In the genomic region with DNA sequence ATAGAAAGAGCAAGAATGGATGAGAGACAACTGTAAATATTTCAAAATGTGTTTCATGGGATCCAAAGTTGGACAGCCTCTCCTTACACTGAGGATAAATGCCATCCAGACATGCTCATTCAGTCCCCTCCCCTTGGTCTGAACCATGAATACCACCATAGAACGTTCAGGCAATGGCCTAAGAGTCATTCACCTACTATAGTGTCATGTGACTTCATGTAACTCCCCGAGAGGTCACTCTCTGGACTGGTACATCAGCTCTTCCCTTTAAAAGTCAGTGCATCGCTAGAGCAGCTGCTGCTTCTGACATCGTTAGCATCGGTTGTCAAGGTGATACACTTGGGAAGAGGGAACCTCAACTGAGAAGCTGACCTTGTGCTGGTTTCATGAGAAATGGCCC, we compare ENCODE assay signal across 20 mouse cellular contexts.
DNase-seq lines count a peak whose midpoint lies in the region; ATAC-seq and TF ChIP-seq lines count a peak whose summit lies in the region.
"Had no signal": no experiment of that assay in that cellular context is flagged by ENCODE, and none has a peak within 500 bp of the region (broad histone marks: within the 10 kb centered on the region; RNA-seq: fewer than 3 reads in every experiment).

No protein-coding gene starts in this region.

- peak; percentile 59 for DNase-seq in liver, adult 2 months (ENCODE audit: extremely low read depth, low read depth, low spot score)
- peak; percentile 16 for DNase-seq in retina, postnatal 1 day
- DNase-seq in retina, embryonic 14.5 days (ENCODE audit: low spot score) = no peak
- peak; percentile 22 for DNase-seq in liver, postnatal 0 days
- DNase-seq in gastrocnemius, postnatal 10 days = no peak
- no peak for DNase-seq in left cerebral cortex, postnatal 14 days (ENCODE audit: low spot score in 2 of 2)
- DNase-seq: adrenal gland, postnatal 14 days; cerebellum, adult 18-20 months; cerebellum, adult 9-11 months; gastrocnemius, postnatal 14 days had no signal

- TF ChIP-seq POLR2A in liver, adult 2 months (IDR thresholded peaks at IDR 0.05; ENCODE audit: extremely low read depth, insufficient read depth, low read length) = no peak

- no peaks in the 10 kb centered on the region for H3K79me2 ChIP-seq in liver, adult 2 months (ENCODE audit: control insufficient read depth, insufficient read depth, low read length)

- no peaks in the 10 kb centered on the region for H3K9me3 ChIP-seq in liver, embryonic 12.5 days (replicated peaks)
- no peaks in the 10 kb centered on the region for H3K9me3 ChIP-seq in liver, postnatal 0 days (ENCODE audit: low read length)
- H3K9me3 ChIP-seq in forebrain, embryonic 16.5 days (ENCODE audit: control insufficient read depth, low read length) = no peaks in the 10 kb centered on the region
- H3K9me3 ChIP-seq: embryonic facial prominence, embryonic 10.5 days; forebrain, embryonic 15.5 days; heart, embryonic 12.5 days; hindbrain, embryonic 10.5 days had no signal

- no peak; the same call in 1 of the 2 replicates for TF ChIP-seq EP300 in liver, postnatal 0 days (IDR thresholded peaks at IDR 0.05; ENCODE audit: low read depth)

- no peak for ATAC-seq in liver, embryonic 12.5 days
- ATAC-seq in liver, postnatal 0 days = peak; percentile 65
- no peak for ATAC-seq in forebrain, embryonic 16.5 days
- ATAC-seq: activated CD4-positive, CD25-positive, alpha-beta regulatory T cell, adult 4 months; forebrain, embryonic 15.5 days had no signal

- 26% methylated on average over 5 of the region's 5 CpGs for WGBS in liver, adult 2 months
- 57% methylated on average over 5 of the region's 5 CpGs for WGBS in liver, embryonic 12.5 days (ENCODE audit: insufficient replicate concordance)
- 50% methylated on average over 5 of the region's 5 CpGs for WGBS in liver, postnatal 0 days (ENCODE audit: insufficient replicate concordance)
- WGBS in forebrain, embryonic 16.5 days = 67% methylated on average over 5 of the region's 5 CpGs

- intact Hi-C loops in left cerebral cortex, postnatal 14 days (cut with DNase I) = no loop called here

- no peak overlapping the region for H3K4me2 ChIP-seq in liver, embryonic 12.5 days
- peak overlapping the region; percentile 34; the same call in 1 of the 2 replicates for H3K4me2 ChIP-seq in liver, postnatal 0 days (ENCODE audit: low read depth, low read length)
- no peak overlapping the region for H3K4me2 ChIP-seq in forebrain, embryonic 16.5 days (ENCODE audit: low read length)
- H3K4me2 ChIP-seq: forebrain, embryonic 15.5 days; heart, embryonic 12.5 days; hindbrain, embryonic 14.5 days had no signal

- no peak overlapping the region for H3K4me3 ChIP-seq in liver, adult 2 months (ENCODE audit: insufficient read depth, low read depth, low read length)
- no peak overlapping the region for H3K4me3 ChIP-seq in liver, embryonic 12.5 days
- no peak overlapping the region for H3K4me3 ChIP-seq in liver, postnatal 0 days (ENCODE audit: low read depth, low read length)
- no peak overlapping the region for H3K4me3 ChIP-seq in forebrain, embryonic 16.5 days (replicated peaks; ENCODE audit: low read length)
- H3K4me3 ChIP-seq: embryonic facial prominence, embryonic 10.5 days; erythroblast, embryonic 14.5 days; forebrain, embryonic 15.5 days; heart, embryonic 12.5 days; hindbrain, embryonic 10.5 days had no signal

- no peak for TF ChIP-seq CTCF in liver, adult 2 months (IDR thresholded peaks at IDR 0.05; ENCODE audit: low read depth, low read length)
- no peak for TF ChIP-seq CTCF in liver, postnatal 0 days (IDR thresholded peaks at IDR 0.05; ENCODE audit: low read depth)

- H3K36me3 ChIP-seq in liver, adult 2 months (ENCODE audit: control insufficient read depth, insufficient read depth, low read length) = no peaks in the 10 kb centered on the region
- H3K36me3 ChIP-seq in liver, embryonic 12.5 days = no peaks in the 10 kb centered on the region
- H3K36me3 ChIP-seq in liver, postnatal 0 days (replicated peaks; ENCODE audit: insufficient read depth, low read length) = no peaks in the 10 kb centered on the region
- no peaks in the 10 kb centered on the region for H3K36me3 ChIP-seq in forebrain, embryonic 16.5 days (ENCODE audit: control insufficient read depth, insufficient read depth)
- H3K36me3 ChIP-seq: embryonic facial prominence, embryonic 10.5 days; forebrain, embryonic 15.5 days; heart, embryonic 12.5 days; hindbrain, embryonic 10.5 days had no signal

- H3K4me1 ChIP-seq in liver, adult 2 months (ENCODE audit: control insufficient read depth, insufficient read depth, low read length) = peaks cover 9% of the 10 kb centered on the region
- H3K4me1 ChIP-seq in liver, embryonic 12.5 days = no peaks in the 10 kb centered on the region
- H3K4me1 ChIP-seq in liver, postnatal 0 days (ENCODE audit: insufficient read depth) = peaks cover 7% of the 10 kb centered on the region
- H3K4me1 ChIP-seq in forebrain, embryonic 16.5 days (replicated peaks; ENCODE audit: control insufficient read depth, insufficient read depth, low read length) = no peaks in the 10 kb centered on the region; the same call in 1 of the 2 replicates
- H3K4me1 ChIP-seq: heart, embryonic 12.5 days had no signal

- peak overlapping the region; percentile 87 for H3K27ac ChIP-seq in liver, adult 2 months (replicated peaks; ENCODE audit: insufficient read depth, low read depth, low read length)
- H3K27ac ChIP-seq in liver, embryonic 12.5 days = no peak overlapping the region
- H3K27ac ChIP-seq in liver, postnatal 0 days (ENCODE audit: low read depth) = peak overlapping the region; percentile 88
- no peak overlapping the region for H3K27ac ChIP-seq in forebrain, embryonic 16.5 days (ENCODE audit: low read length)
- H3K27ac ChIP-seq: embryonic facial prominence, embryonic 10.5 days; forebrain, embryonic 15.5 days; hindbrain, embryonic 10.5 days; hindbrain, embryonic 14.5 days had no signal

- no peak overlapping the region for H3K9ac ChIP-seq in liver, adult 2 months (ENCODE audit: low read depth, low read length)
- no peak overlapping the region for H3K9ac ChIP-seq in liver, embryonic 12.5 days
- no peak overlapping the region for H3K9ac ChIP-seq in liver, postnatal 0 days (replicated peaks)
- no peak overlapping the region for H3K9ac ChIP-seq in forebrain, embryonic 16.5 days (replicated peaks; ENCODE audit: low read depth, low read length)
- H3K9ac ChIP-seq: forebrain, embryonic 15.5 days; heart, embryonic 12.5 days; hindbrain, embryonic 14.5 days had no signal

- no peaks in the 10 kb centered on the region for H3K27me3 ChIP-seq in liver, adult 2 months (ENCODE audit: control insufficient read depth, insufficient read depth, low read length)
- H3K27me3 ChIP-seq in liver, embryonic 12.5 days (replicated peaks) = no peaks in the 10 kb centered on the region
- no peaks in the 10 kb centered on the region for H3K27me3 ChIP-seq in liver, postnatal 0 days (ENCODE audit: insufficient read depth, low read length)
- no peaks in the 10 kb centered on the region for H3K27me3 ChIP-seq in forebrain, embryonic 16.5 days (replicated peaks; ENCODE audit: control insufficient read depth, insufficient read depth, low read length)
- H3K27me3 ChIP-seq: forebrain, embryonic 15.5 days; heart, embryonic 12.5 days; Patski had no signal

Comparison
In these comparisons a context has a peak if more than half of its experiments do, and no peak if none do; other contexts are left out.
1. DNase-seq: peak in liver, adult 2 months (single experiment), retina, postnatal 1 day (single experiment) and liver, postnatal 0 days (single experiment); none in retina, embryonic 14.5 days (single experiment), gastrocnemius, postnatal 10 days (single experiment) and left cerebral cortex, postnatal 14 days (0 of 2).
2. H3K27ac ChIP-seq: peak in liver, adult 2 months (single experiment) and liver, postnatal 0 days (single experiment); none in liver, embryonic 12.5 days (single experiment) and forebrain, embryonic 16.5 days (single experiment).